Mouse (Mus musculus) embryonic fibroblast, embryonic 13.5 days (primary cell): ENCODE data around the gene Ring1.

Source experiments
- CTCF ChIP-seq: IDR thresholded peaks from 2 replicates; pipeline ENCODE4 v1.5.1; 2011; ENCODE audit warnings: mild to moderate bottlenecking, control low read depth, low read length, moderate library complexity, borderline replicate concordance; ENCODE audit not compliant: insufficient read depth
- POLR2A ChIP-seq: IDR thresholded peaks from 2 replicates; pipeline ENCODE4 v1.6.1; 2011; ENCODE audit warnings: low read depth, mild to moderate bottlenecking, control low read depth, low read length, moderate library complexity

DNA sequence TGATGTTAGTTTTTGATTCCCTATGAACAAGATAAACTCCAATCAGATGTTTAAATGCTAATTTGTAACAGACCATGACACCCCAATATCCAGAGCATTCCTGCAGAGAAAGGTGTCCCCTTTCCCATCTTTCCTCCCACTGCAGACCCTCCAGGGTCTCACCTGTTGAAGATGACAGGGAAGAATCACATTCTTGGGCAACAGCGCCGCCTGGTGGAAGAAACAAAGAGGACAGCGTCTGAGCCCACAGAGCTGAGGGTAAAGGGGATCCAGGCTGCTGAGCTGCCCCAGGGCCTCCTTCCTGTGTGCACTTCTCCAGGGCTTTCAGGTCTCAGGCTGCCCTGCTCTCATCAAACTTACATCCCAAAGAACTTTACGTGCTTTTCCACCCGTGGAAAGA, 21.1 kb downstream of the Ring1 start:
- TF ChIP-seq CTCF (no peak), POLR2A (no peak)
